Mouse (Mus musculus): ENCODE results near the gene Vwc2.

- TF ChIP-seq CTCF (IDR thresholded peaks at IDR 0.05), result no peak
- TF ChIP-seq EP300 (IDR thresholded peaks at IDR 0.05), result no peak
Measured at GRCm38 (mm10) chr11:11175259-11175658, 61.2 kb downstream of the Vwc2 start.

Data from lung, postnatal 0 days (tissue).